Mouse (Mus musculus): ENCODE results near the gene Dedd. TPM values are rescaled to one million over a fixed set of nuclear protein-coding genes. Genes with fewer than 3 reads are reported as not detected.
"Not testable (repeated sequence)": the region's sequence is repeated elsewhere in the genome, so short reads cannot be mapped to it uniquely, and the experiment has no call there.

Gene Dedd
- polyA plus RNA-seq, 1 experiment from 2014 or later, result 54.3 TPM

- H3K27ac ChIP-seq, result peak within 1 kb of the TSS; percentile 98
- no peaks in the 10 kb centered on the region for H3K27me3 ChIP-seq
- peak within 1 kb of the TSS; percentile 73 for H3K4me2 ChIP-seq (replicated peaks)
- no peaks in the 10 kb centered on the region for H3K9me3 ChIP-seq
- peak; percentile 95 for ATAC-seq
- peaks cover 56% of the 10 kb centered on the region for H3K36me3 ChIP-seq
- peak within 1 kb of the TSS; percentile 89 for H3K4me3 ChIP-seq (replicated peaks)
- peaks cover 32% of the 10 kb centered on the region for H3K4me1 ChIP-seq (replicated peaks)
- WGBS, result under 1% methylated on average over 49 of the region's 49 CpGs
- H3K9ac ChIP-seq (replicated peaks), result peak within 1 kb of the TSS; percentile 96
Measured at GRCm38 (mm10) chr1:171287136-171288081, 41.5 kb upstream of the Dedd start, which contains the start of gene Usp21. Gene Usp21, minus strand, starts transcription at chr1:171287991.

GRCm38 (mm10) chr1:171288328-171288727 lies 40.6 kb upstream of the Dedd start:
- Histone ChIP-seq H3K9me3 (no peaks in the 10 kb centered on the region), H3K4me1 (replicated peaks) (peaks cover 36% of the 10 kb centered on the region), H3K4me3 (replicated peaks) (peak overlapping the region; percentile 89), H3K9ac (replicated peaks) (0 out of 2 replicates have a peak overlapping the region, but pooled peaks have one; percentile 39), H3K27ac (peak overlapping the region; percentile 98), H3K4me2 (replicated peaks) (peak overlapping the region; percentile 73), H3K36me3 (peaks cover 50% of the 10 kb centered on the region), H3K27me3 (no peaks in the 10 kb centered on the region)
- ATAC-seq, result no peak
- WGBS, result 71% methylated on average over 4 of the region's 4 CpGs

- no peaks in the 10 kb centered on the region for H3K9me3 ChIP-seq
- WGBS, result 96% methylated on average over 3 of the region's 3 CpGs
- no peak for ATAC-seq
- peak overlapping the region; percentile 71 for H3K4me3 ChIP-seq (replicated peaks)
- H3K27me3 ChIP-seq, result peaks cover 19% of the 10 kb centered on the region
- no peak overlapping the region for H3K27ac ChIP-seq
- H3K36me3 ChIP-seq, result peaks cover 16% of the 10 kb centered on the region
- peak overlapping the region; percentile 82 for H3K4me2 ChIP-seq (replicated peaks)
- H3K4me1 ChIP-seq (replicated peaks), result peaks cover 13% of the 10 kb centered on the region
- peak overlapping the region; percentile 77; the same call in 1 of the 2 replicates for H3K9ac ChIP-seq (replicated peaks)
Measured at GRCm38 (mm10) chr1:171293351-171293750, 35.6 kb upstream of the Dedd start.

GRCm38 (mm10) chr1:171293906-171294297 lies 35.0 kb upstream of the Dedd start:
- Histone ChIP-seq H3K4me1 (replicated peaks) (peaks cover 10% of the 10 kb centered on the region), H3K9me3 (no peaks in the 10 kb centered on the region), H3K4me2 (replicated peaks) (peak overlapping the region; percentile 82), H3K4me3 (replicated peaks) (peak overlapping the region; percentile 71), H3K27ac (peak overlapping the region; percentile 89), H3K36me3 (peaks cover 10% of the 10 kb centered on the region), H3K9ac (replicated peaks) (peak overlapping the region; percentile 77), H3K27me3 (peaks cover 24% of the 10 kb centered on the region)
- no peak for ATAC-seq
- 49% methylated on average over 5 of the region's 5 CpGs for WGBS

GRCm38 (mm10) chr1:171294298-171295062 lies 34.5 kb upstream of the Dedd start, which contains the start of gene Ufc1:
Gene Ufc1, minus strand, starts transcription at chr1:171295024.
- Histone ChIP-seq H3K27me3 (peaks cover 25% of the 10 kb centered on the region), H3K27ac (peak within 1 kb of the TSS; percentile 89), H3K9me3 (no peaks in the 10 kb centered on the region), H3K4me3 (replicated peaks) (peak within 1 kb of the TSS; percentile 71), H3K36me3 (peaks cover 6% of the 10 kb centered on the region), H3K9ac (replicated peaks) (peak within 1 kb of the TSS; percentile 77), H3K4me2 (replicated peaks) (peak within 1 kb of the TSS; percentile 82), H3K4me1 (replicated peaks) (peaks cover 10% of the 10 kb centered on the region)
- WGBS, result under 1% methylated on average over 42 of the region's 42 CpGs
- ATAC-seq, result peak; percentile 86

GRCm38 (mm10) chr1:171295063-171295402 lies 33.9 kb upstream of the Dedd start:
- Histone ChIP-seq H3K4me1 (replicated peaks) (peaks cover 10% of the 10 kb centered on the region), H3K4me2 (replicated peaks) (peak overlapping the region; percentile 82), H3K4me3 (replicated peaks) (peak overlapping the region; percentile 71), H3K9ac (replicated peaks) (peak overlapping the region; percentile 77), H3K27me3 (peaks cover 25% of the 10 kb centered on the region), H3K9me3 (no peaks in the 10 kb centered on the region), H3K27ac (peak overlapping the region; percentile 89), H3K36me3 (peaks cover under 1% of the 10 kb centered on the region; the same call in 1 of the 2 replicates)
- peak; percentile 58 for ATAC-seq
- WGBS, result 15% methylated on average over 3 of the region's 3 CpGs

- no peak for ATAC-seq
- H3K27me3 ChIP-seq, result peaks cover 25% of the 10 kb centered on the region
- 67% methylated on average over 3 of the region's 3 CpGs for WGBS
- H3K27ac ChIP-seq, result no peak overlapping the region
- H3K4me1 ChIP-seq (replicated peaks), result peaks cover 8% of the 10 kb centered on the region
- no peak overlapping the region for H3K9ac ChIP-seq (replicated peaks)
- no peaks in the 10 kb centered on the region for H3K36me3 ChIP-seq
- H3K9me3 ChIP-seq, result no peaks in the 10 kb centered on the region
- H3K4me3 ChIP-seq (replicated peaks), result no peak overlapping the region
- no peak overlapping the region for H3K4me2 ChIP-seq (replicated peaks)
Measured at GRCm38 (mm10) chr1:171298226-171298625, 30.7 kb upstream of the Dedd start.

- not testable (repeated sequence) for H3K9me3 ChIP-seq; H3K9ac ChIP-seq (replicated peaks); ATAC-seq; H3K4me1 ChIP-seq (replicated peaks); H3K27ac ChIP-seq; H3K4me3 ChIP-seq (replicated peaks); H3K36me3 ChIP-seq; H3K27me3 ChIP-seq; H3K4me2 ChIP-seq (replicated peaks)
- WGBS, result 70% methylated on average over 5 of the region's 5 CpGs
Measured at GRCm38 (mm10) chr1:171306157-171306556, 22.8 kb upstream of the Dedd start.

GRCm38 (mm10) chr1:171309321-171309720 lies 19.6 kb upstream of the Dedd start:
- WGBS, result 81% methylated on average over 2 of the region's 2 CpGs
- Histone ChIP-seq H3K4me3 (replicated peaks) (no peak overlapping the region), H3K27me3 (no peaks in the 10 kb centered on the region; the same call in 1 of the 2 replicates), H3K9ac (replicated peaks) (no peak overlapping the region), H3K4me1 (replicated peaks) (no peaks in the 10 kb centered on the region), H3K27ac (no peak overlapping the region), H3K9me3 (no peaks in the 10 kb centered on the region), H3K36me3 (no peaks in the 10 kb centered on the region), H3K4me2 (replicated peaks) (no peak overlapping the region)
- no peak for ATAC-seq

GRCm38 (mm10) chr1:171319748-171320147 lies 9.2 kb upstream of the Dedd start:
- no peaks in the 10 kb centered on the region for H3K36me3 ChIP-seq

GRCm38 (mm10) chr1:171320151-171320550 lies 8.8 kb upstream of the Dedd start:
- no peak overlapping the region for H3K4me3 ChIP-seq (replicated peaks)
- no peak for ATAC-seq
- 12% methylated on average over 5 of the region's 5 CpGs for WGBS
- no peaks in the 10 kb centered on the region for H3K27me3 ChIP-seq
- no peaks in the 10 kb centered on the region for H3K4me1 ChIP-seq (replicated peaks)
- no peak overlapping the region for H3K27ac ChIP-seq
- H3K9ac ChIP-seq (replicated peaks), result no peak overlapping the region
- H3K4me2 ChIP-seq (replicated peaks), result no peak overlapping the region
- no peaks in the 10 kb centered on the region for H3K9me3 ChIP-seq
- no peaks in the 10 kb centered on the region for H3K36me3 ChIP-seq

More at GRCm38 (mm10) chr1:171319748-171320147, 9.2 kb upstream of the Dedd start:
- no peak overlapping the region for H3K4me2 ChIP-seq (replicated peaks)
- H3K4me3 ChIP-seq (replicated peaks), result no peak overlapping the region
- no peaks in the 10 kb centered on the region for H3K9me3 ChIP-seq
- H3K27me3 ChIP-seq, result no peaks in the 10 kb centered on the region
- H3K9ac ChIP-seq (replicated peaks), result no peak overlapping the region
- H3K4me1 ChIP-seq (replicated peaks), result no peaks in the 10 kb centered on the region
- ATAC-seq, result no peak
- no peak overlapping the region for H3K27ac ChIP-seq
- WGBS, result 14% methylated on average over 7 of the region's 7 CpGs

GRCm38 (mm10) chr1:171321415-171321814 lies 7.5 kb upstream of the Dedd start:
- Histone ChIP-seq H3K27ac (no peak overlapping the region), H3K9ac (replicated peaks) (no peak overlapping the region), H3K4me2 (replicated peaks) (no peak overlapping the region), H3K4me3 (replicated peaks) (no peak overlapping the region), H3K27me3 (no peaks in the 10 kb centered on the region), H3K36me3 (no peaks in the 10 kb centered on the region), H3K9me3 (no peaks in the 10 kb centered on the region), H3K4me1 (replicated peaks) (peaks cover 9% of the 10 kb centered on the region)
- no peak for ATAC-seq
